Mouse (Mus musculus): Measurements from ENCODE around the gene Hnf4a.
A peak's percentile ranks its signal among the peaks of the same experiment; 100 is the strongest.

DNA sequence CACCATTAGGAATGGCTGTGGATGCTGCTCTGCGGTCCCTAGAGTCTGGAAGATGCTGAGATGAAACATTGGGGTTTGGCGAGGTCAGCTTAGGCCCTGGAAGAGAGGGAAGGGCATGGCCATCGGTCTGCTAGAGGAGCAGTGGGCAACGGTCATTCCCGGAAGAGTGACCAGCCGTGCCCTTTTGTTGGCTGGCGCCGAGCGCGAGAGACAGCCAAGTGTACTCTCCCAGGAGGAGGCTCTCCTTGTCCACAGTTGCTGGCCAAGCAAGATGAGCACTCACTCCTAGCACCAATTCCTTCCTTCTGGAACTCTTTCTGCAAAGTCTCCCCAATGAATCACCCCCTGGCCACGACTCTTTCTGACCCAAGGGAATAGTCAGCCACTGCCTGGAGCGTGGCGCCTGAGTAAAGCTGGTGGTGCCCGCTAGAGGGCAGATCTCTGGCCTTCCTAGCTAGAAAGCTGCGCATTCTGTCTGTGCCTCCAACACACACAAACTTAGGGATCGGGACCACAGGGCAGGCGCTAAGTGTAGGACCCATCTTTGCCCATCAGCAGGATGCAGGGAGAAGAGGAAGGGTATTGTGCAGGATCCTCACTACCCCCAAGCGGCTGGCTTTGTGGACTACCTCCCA is 26.3 kb upstream of the Hnf4a start:
- TF ChIP-seq CTCF (IDR thresholded peaks at IDR 0.05; ENCODE audit: borderline replicate concordance, extremely low read depth, insufficient read depth, insufficient read length): peak; percentile 48; the same call in 1 of the 2 replicates
- TF ChIP-seq POLR2A (IDR thresholded peaks at IDR 0.05; ENCODE audit: borderline replicate concordance, extremely low read depth, insufficient read depth, insufficient read length, poor library complexity, severe bottlenecking): no peak
